Mouse (Mus musculus): ENCODE data around the gene Cnih3.

DNA sequence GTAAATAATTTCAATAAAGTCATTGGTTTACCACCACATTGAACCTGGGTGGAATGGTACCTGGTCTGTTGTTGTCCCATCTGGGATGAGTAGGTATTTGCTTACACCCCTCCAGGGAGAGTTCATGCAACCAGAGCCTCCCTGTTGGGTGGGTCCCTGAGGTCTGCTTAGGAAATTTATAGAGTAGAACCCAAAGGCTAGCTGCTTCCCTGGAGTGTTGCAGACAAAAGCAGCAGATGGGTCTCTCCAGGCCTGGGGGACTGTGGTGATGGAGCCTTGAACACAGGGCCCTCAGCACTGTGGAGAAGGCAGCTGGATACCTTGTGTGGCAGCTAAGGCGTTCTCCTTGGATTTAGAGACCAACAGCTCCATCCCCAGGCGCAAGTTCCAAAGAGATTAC is 40.1 kb downstream of the Cnih3 start:
- no peak for TF ChIP-seq CTCF (conservative IDR thresholded peaks at IDR 0.05; ENCODE audit: low read length)
- no peak for TF ChIP-seq NANOG (IDR thresholded peaks at IDR 0.05; ENCODE audit: borderline replicate concordance, low read length)

Measured in E14TG2a.4 (cell line).